Mouse (Mus musculus) kidney, adult 9 months (tissue): Measurements from ENCODE around the gene Ttc17.

ENCODE experiments used
- DNase-seq: peaks from one replicate; pipeline ENCODE4 v3.0.0; 2022

The Ttc17 gene

GRCm38 (mm10) chr2:94378678-94379077 lies 27.8 kb downstream of the Ttc17 start:
- no peak for DNase-seq

GRCm38 (mm10) chr2:94371093-94371492 lies 35.4 kb downstream of the Ttc17 start:
- DNase-seq, result peak; percentile 52

- no peak for DNase-seq
Observed at GRCm38 (mm10) chr2:94363821-94364220, 42.7 kb downstream of the Ttc17 start.

GRCm38 (mm10) chr2:94360398-94360973 lies 46.0 kb downstream of the Ttc17 start:
- no peak for DNase-seq

GRCm38 (mm10) chr2:94348165-94348591 lies 58.3 kb downstream of the Ttc17 start:
- peak; percentile 75 for DNase-seq

GRCm38 (mm10) chr2:94346746-94347145 lies 59.7 kb downstream of the Ttc17 start:
- peak; percentile 81 for DNase-seq

GRCm38 (mm10) chr2:94344624-94345023 lies 61.9 kb downstream of the Ttc17 start:
- DNase-seq, result no peak

- DNase-seq, result no peak
Observed at GRCm38 (mm10) chr2:94343290-94344285, 62.9 kb downstream of the Ttc17 start.

- DNase-seq, result peak; percentile 27
Observed at GRCm38 (mm10) chr2:94340769-94341168, 65.7 kb downstream of the Ttc17 start.

- DNase-seq, result no peak
Observed at GRCm38 (mm10) chr2:94339495-94339894, 67.0 kb downstream of the Ttc17 start.

GRCm38 (mm10) chr2:94336336-94336735 lies 70.2 kb downstream of the Ttc17 start:
- DNase-seq, result no peak

GRCm38 (mm10) chr2:94334742-94335046 lies 71.8 kb downstream of the Ttc17 start:
- DNase-seq, result no peak

- DNase-seq, result peak; percentile 43
Observed at GRCm38 (mm10) chr2:94333841-94334741, 72.4 kb downstream of the Ttc17 start.

- DNase-seq, result no peak
Observed at GRCm38 (mm10) chr2:94333086-94333485, 73.4 kb downstream of the Ttc17 start.

- no peak for DNase-seq
Observed at GRCm38 (mm10) chr2:94329336-94329735, 77.2 kb downstream of the Ttc17 start.

- DNase-seq, result no peak
Observed at GRCm38 (mm10) chr2:94327836-94328235, 78.7 kb downstream of the Ttc17 start.

- no peak for DNase-seq
Observed at GRCm38 (mm10) chr2:94319780-94320179, 86.7 kb downstream of the Ttc17 start.

GRCm38 (mm10) chr2:94316526-94316925 lies 90.0 kb downstream of the Ttc17 start:
- DNase-seq, result no peak

GRCm38 (mm10) chr2:94303984-94304383 lies 102.5 kb downstream of the Ttc17 start:
- DNase-seq, result no peak

GRCm38 (mm10) chr2:94302393-94302792 lies 104.1 kb downstream of the Ttc17 start:
- no peak for DNase-seq

GRCm38 (mm10) chr2:94301749-94302148 lies 104.7 kb downstream of the Ttc17 start:
- no peak for DNase-seq

- DNase-seq, result no peak
Observed at GRCm38 (mm10) chr2:94297467-94297866, 109.0 kb downstream of the Ttc17 start.

- peak; percentile 68 for DNase-seq
Observed at GRCm38 (mm10) chr2:94290483-94290882, 116.0 kb downstream of the Ttc17 start.
